Mouse (Mus musculus) ES-Bruce4 (cell line): Measurements from ENCODE around the gene Mycbp2. TPM values are rescaled to one million over a fixed set of nuclear protein-coding genes. Genes with fewer than 3 reads are reported as not detected.

Experiments used
- H3K27ac ChIP-seq: 2 replicates; pipeline ENCODE4 v1.5.1; 2012; ENCODE audit warnings: low read length, inconsistent platforms; ENCODE audit not compliant: insufficient read depth
- H3K27me3 ChIP-seq: 2 replicates; pipeline ENCODE4 v1.6.1; 2012; ENCODE audit warnings: mild to moderate bottlenecking, low read length, inconsistent platforms; ENCODE audit not compliant: control insufficient read depth, poor library complexity, insufficient read depth, severe bottlenecking
- H3K36me3 ChIP-seq: 2 replicates; pipeline ENCODE4 v1.6.1; 2012; ENCODE audit warnings: inconsistent platforms, mild to moderate bottlenecking, low read length, moderate library complexity; ENCODE audit not compliant: control insufficient read depth, poor library complexity, insufficient read depth, severe bottlenecking
- H3K4me1 ChIP-seq: one replicate; pipeline ENCODE4 v1.8.1; 2011; ENCODE audit warnings: low read length; ENCODE audit not compliant: control insufficient read depth, insufficient read depth
- H3K4me3 ChIP-seq: 2 replicates; pipeline ENCODE4 v1.5.1; 2011; ENCODE audit warnings: low read depth, mild to moderate bottlenecking, low read length
- H3K9ac ChIP-seq: 2 replicates; pipeline ENCODE4 v1.6.1; 2012; ENCODE audit warnings: low read depth, mild to moderate bottlenecking, inconsistent platforms; ENCODE audit not compliant: poor library complexity, severe bottlenecking
- H3K9me3 ChIP-seq: replicated peaks from 2 replicates; pipeline ENCODE4 v1.6.1; 2012; ENCODE audit warnings: mild to moderate bottlenecking, low read length, inconsistent platforms; ENCODE audit not compliant: control insufficient read depth, poor library complexity, insufficient read depth, severe bottlenecking
- CTCF ChIP-seq: IDR thresholded peaks from one replicate; pipeline ENCODE4 v1.8.1; 2011; ENCODE audit warnings: low read depth, low read length
- EP300 ChIP-seq: IDR thresholded peaks from 2 replicates; pipeline ENCODE4 v1.6.1; 2011; ENCODE audit warnings: low read depth, low read length; ENCODE audit not compliant: insufficient read depth
- POLR2A ChIP-seq: IDR thresholded peaks from one replicate; pipeline ENCODE4 v1.8.1; 2011; ENCODE audit warnings: low read length; ENCODE audit not compliant: insufficient read depth
- polyA plus RNA-seq: library from polyadenylated mRNA; stranded (reverse); fragments of >200 nt; gene quantifications from 2 replicates; pipeline ENCODE4 v1.2.4, GENCODE M21; 2011; ENCODE audit warnings: low read depth; ENCODE audit not compliant: missing spikeins, insufficient read depth, insufficient read length

Mycbp2 gene
- polyA plus RNA-seq, 1 experiment: 45.7 TPM

- H3K36me3 ChIP-seq: no peaks in the 10 kb centered on the region
- no peaks in the 10 kb centered on the region for H3K27me3 ChIP-seq
- no peak overlapping the region for H3K9ac ChIP-seq
- no peak overlapping the region for H3K27ac ChIP-seq
- H3K4me3 ChIP-seq: no peak overlapping the region
- peaks cover under 1% of the 10 kb centered on the region for H3K4me1 ChIP-seq
- H3K9me3 ChIP-seq: no peaks in the 10 kb centered on the region
- TF ChIP-seq POLR2A (no peak), CTCF (no peak)
Measured at GRCm38 (mm10) chr14:103106301-103106700, 240.3 kb downstream of the Mycbp2 start.

- Histone ChIP-seq H3K27me3 (no peaks in the 10 kb centered on the region), H3K36me3 (no peaks in the 10 kb centered on the region), H3K27ac (no peak overlapping the region), H3K9me3 (no peaks in the 10 kb centered on the region), H3K9ac (no peak overlapping the region), H3K4me3 (no peak overlapping the region), H3K4me1 (peaks cover 4% of the 10 kb centered on the region)
- TF ChIP-seq CTCF: no peak
- TF ChIP-seq EP300: no peak
- no peak for TF ChIP-seq POLR2A
Measured at GRCm38 (mm10) chr14:103102731-103103335, 243.8 kb downstream of the Mycbp2 start.

GRCm38 (mm10) chr14:103102246-103102645 is 244.4 kb downstream of the Mycbp2 start:
- Histone ChIP-seq H3K9me3 (no peaks in the 10 kb centered on the region), H3K27ac (peak overlapping the region; percentile 59)
- TF ChIP-seq EP300: no peak
- no peak for TF ChIP-seq POLR2A
- TF ChIP-seq CTCF: no peak

GRCm38 (mm10) chr14:103101171-103101570 is 245.4 kb downstream of the Mycbp2 start:
- Histone ChIP-seq H3K27ac (no peak overlapping the region; the same call in 1 of the 2 replicates), H3K4me3 (no peak overlapping the region), H3K9me3 (no peaks in the 10 kb centered on the region), H3K27me3 (no peaks in the 10 kb centered on the region), H3K9ac (no peak overlapping the region; the same call in 1 of the 2 replicates), H3K36me3 (peaks cover 7% of the 10 kb centered on the region), H3K4me1 (peaks cover 4% of the 10 kb centered on the region)
- TF ChIP-seq POLR2A: no peak
- TF ChIP-seq EP300: no peak
- no peak for TF ChIP-seq CTCF

More at GRCm38 (mm10) chr14:103102246-103102645, 244.4 kb downstream of the Mycbp2 start:
- Histone ChIP-seq H3K36me3 (no peaks in the 10 kb centered on the region), H3K9ac (peak overlapping the region; percentile 53), H3K4me1 (peaks cover 4% of the 10 kb centered on the region), H3K27me3 (no peaks in the 10 kb centered on the region), H3K4me3 (no peak overlapping the region)

- Histone ChIP-seq H3K4me3 (no peak overlapping the region; the same call in 1 of the 2 replicates), H3K9ac (peak overlapping the region; percentile 71), H3K4me1 (peaks cover 5% of the 10 kb centered on the region), H3K27me3 (no peaks in the 10 kb centered on the region), H3K27ac (0 out of 2 replicates have a peak overlapping the region, but pooled peaks have one; percentile 39), H3K36me3 (peaks cover 13% of the 10 kb centered on the region), H3K9me3 (no peaks in the 10 kb centered on the region)
- TF ChIP-seq EP300 (no peak), POLR2A (no peak), CTCF (no peak)
Measured at GRCm38 (mm10) chr14:103100296-103100695, 246.3 kb downstream of the Mycbp2 start.

GRCm38 (mm10) chr14:103099238-103099933 is 247.2 kb downstream of the Mycbp2 start, which contains the start of gene Fbxl3:
Fbxl3 (minus strand) TSS chr14:103099566.
- Histone ChIP-seq H3K4me3 (peak within 1 kb of the TSS; percentile 94), H3K27me3 (no peaks in the 10 kb centered on the region), H3K9me3 (no peaks in the 10 kb centered on the region), H3K27ac (peak within 1 kb of the TSS; percentile 98), H3K4me1 (peaks cover 6% of the 10 kb centered on the region), H3K36me3 (peaks cover 20% of the 10 kb centered on the region), H3K9ac (peak within 1 kb of the TSS; percentile 100)
- TF ChIP-seq EP300 (peak; percentile 96), CTCF (no peak)
